Mouse (Mus musculus): ENCODE results near the gene Syt12.
"Not testable (repeated sequence)": the region's sequence is repeated elsewhere in the genome, so short reads cannot be mapped to it uniquely, and the experiment has no call there.

Syt12 gene

DNA sequence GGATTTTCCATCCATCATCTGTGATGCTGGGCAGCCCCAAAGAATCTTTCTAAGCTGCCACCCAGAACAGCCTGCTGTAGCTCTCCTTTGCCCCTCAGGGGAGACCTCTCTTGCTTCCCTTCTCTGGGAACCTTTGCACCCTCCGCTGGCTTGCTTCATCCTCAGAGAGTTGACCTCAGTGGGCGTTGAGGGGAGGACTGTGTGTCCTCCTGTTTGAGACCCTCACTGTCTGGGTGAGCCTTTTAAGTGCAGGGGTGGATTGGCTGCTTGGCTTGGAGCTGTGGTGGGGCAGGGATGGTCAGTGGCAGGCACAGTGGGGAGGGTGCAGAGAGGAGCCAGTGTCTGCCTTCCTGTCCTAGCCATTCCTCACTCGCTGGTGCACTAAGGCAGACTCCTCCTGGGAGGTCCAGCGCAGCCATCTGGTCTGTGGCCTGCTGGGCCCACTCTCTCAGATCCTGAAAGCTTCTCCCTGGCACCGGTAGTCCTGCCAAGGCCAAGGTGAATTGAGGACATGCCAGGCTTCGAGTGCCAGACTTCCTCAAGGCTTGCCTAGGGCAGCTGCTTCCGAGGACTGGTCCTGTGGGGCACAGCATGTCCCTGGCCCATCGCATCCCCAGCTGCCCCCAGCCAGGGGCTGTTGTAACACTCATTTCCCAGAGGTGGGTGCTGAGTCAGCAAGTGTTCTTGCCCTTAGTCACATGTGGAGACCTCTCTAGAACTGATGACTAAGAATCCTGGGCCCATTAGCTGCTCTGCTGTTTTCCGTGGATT is 15.5 kb upstream of the Syt12 start:
- in situ Hi-C loops (cut with MboI, MseI), result loop anchor here in 1 of 2 experiments (5.0 kb wide), 1 partner anchor 80 kb away; no protein-coding TSS in a partner anchor

DNA sequence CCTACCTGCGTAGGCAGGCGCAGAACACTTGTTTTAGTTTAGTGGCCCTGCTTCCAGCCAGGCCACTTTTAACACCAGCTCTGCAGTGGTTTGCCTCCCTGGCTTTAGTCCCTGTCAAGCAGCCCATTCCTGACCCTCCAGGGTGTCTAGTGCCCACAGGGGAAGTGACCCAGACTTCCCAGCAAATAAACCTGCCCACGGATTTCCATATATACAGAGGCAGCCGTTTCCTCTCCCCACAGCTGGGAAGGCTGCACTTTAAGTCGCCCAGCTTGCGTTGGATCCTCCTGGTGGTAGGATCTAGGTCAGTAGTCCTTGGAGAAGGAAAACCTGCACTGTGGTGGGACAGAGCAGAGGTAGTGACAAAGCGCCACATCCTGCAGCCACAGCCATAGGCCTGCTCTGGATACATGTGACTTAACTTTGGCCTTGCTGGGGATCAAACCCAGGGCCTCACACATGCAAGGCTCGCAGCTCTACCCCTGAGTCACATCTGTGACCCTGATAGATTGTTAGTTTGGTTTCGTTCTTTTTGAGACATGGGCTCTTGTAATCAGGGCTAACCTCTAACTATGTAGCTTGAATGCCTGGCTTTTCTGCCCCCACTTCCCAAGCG is 13.9 kb upstream of the Syt12 start:
- in situ Hi-C loops (cut with MboI, MseI), result loop anchor here in 1 of 2 experiments (5.0 kb wide), 1 partner anchor 81 kb away; no protein-coding TSS in a partner anchor

DNA sequence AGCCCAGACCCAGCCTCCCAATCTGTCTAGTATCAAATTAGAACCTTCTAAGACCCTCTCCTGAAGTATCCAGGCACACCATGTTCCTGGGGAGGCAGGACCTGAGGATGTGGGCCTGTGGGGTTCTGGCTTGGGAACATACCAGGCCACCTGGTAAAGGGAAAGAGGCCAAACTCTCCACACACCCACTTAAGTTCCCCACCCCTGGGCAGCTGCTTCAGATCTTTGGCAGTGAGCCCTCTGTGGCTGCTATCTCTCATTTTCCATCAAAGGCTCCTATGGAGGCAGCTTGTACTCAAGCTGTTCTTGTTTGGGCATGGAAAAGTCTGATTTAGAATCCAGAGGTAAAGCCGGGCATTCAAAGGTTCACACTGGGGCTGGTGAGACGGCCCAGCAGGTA is 10.6 kb upstream of the Syt12 start:
- in situ Hi-C loops (cut with MboI, MseI), result no loop called here

DNA sequence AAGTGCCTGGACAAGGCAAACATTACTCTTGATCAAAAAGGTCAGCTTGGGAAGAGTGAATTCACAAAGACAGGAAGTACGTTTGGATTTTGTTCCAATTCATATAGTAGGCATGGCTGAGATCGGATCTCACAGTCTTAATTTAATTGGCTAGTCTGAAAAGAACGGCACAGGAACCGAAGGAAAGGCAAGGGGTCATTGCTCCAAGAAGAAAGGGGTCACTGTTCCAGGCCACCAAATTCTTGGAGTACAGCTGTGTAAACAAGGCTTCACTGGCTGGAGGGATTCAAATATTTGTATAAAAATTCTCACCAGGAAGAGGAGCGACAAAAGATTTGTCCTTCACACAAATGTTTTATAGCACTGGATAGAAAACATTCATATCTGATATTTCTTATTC is 7.8 kb upstream of the Syt12 start:
- in situ Hi-C loops (cut with MboI, MseI), result no loop called here

DNA sequence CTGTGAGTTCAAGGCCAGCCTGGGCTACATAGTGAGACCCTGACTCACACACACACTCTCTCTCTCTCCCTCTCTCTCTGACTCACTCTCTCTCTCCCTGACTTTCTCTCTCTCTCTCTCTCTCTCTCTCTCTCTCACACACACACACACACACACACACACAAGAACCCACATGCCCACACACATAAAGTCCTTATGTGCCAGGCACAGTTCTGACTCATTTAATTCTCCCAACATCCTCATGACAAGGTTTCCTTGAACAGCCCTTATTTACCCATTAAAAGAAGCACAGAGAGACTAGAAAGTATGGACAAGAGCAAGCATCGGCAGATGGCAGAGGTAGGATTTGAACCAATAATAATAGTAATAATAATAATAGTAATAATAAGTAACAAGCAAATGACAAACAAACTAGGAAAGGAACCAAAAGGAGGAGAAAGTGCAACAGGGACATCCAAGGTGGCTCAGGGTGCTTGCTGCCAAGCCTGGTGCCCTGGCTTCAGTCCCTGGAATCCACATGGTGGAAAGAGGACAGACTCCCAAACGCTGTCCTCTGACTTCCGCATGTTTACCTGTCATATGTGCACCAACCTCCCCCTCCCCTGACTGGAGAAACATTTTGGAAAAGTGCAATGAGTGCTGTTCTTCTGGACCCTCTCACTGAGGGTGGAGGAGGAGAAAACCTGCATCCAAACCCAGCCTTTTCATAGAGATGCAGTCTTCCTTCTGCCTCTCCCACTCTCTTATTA is 5.0 kb upstream of the Syt12 start:
- in situ Hi-C loops (cut with MboI, MseI), result no loop called here

DNA sequence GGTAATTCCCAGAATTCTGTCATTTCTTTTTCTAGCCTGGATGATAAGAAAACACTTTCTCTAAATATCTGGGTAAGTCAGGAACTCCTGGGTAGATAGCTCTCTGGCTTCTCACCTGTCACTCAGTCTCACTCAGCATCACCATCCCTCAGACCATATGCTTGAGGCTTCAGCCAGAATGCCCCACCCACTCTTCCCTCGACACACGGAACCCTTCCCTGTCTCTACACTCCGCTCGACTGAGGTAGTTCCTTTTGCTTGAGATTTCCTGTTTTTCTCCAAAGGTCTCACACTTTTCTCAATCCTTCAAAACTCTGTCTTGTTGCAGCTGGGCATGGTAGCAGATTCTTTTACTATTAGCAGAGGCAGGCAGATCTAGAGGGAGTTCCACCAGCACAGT is 4.1 kb upstream of the Syt12 start:
- in situ Hi-C loops (cut with MboI, MseI), result no loop called here

DNA sequence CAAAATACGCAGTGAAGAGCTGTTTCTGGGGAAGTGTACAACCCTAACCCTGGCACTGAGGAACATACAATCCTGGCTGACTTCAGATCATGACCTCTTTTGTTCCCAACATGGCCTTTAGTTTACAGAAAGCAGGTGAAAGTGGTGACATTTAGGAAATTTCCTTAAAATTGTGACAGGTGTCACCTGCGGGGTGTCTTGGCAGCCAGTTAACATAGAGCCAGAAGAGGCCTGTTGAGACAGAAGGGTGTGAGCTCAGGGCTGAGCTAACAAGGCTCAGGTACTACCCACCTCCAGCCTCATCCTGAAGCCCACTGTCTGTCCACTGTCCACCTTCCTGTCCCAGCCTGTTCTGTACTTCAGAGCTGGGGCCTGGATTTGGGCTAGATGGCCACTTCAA is 2.8 kb upstream of the Syt12 start:
- in situ Hi-C loops (cut with MboI, MseI), result no loop called here

DNA sequence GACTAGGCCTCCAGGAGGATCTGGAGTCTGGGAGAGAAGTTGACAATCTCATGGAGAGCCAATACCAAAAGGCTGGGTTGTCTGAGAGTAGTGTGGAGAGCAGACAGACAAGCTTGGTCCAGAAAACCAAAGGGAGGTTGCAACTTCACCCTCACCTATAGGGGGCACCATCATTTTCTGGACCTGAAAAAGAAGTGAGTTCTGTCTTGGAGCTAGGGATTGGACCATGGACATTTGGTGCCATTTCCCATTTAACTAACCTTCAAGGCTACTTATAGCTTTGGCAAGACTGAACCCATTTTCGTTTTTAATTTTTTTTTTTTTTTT is 906 bp upstream of the Syt12 start:
- in situ Hi-C loops (cut with MboI, MseI), result loop anchor here in 1 of 2 experiments (10.0 kb wide), 1 partner anchor 1507 kb away; the partner anchor contains the start of gene Slc22a20

DNA sequence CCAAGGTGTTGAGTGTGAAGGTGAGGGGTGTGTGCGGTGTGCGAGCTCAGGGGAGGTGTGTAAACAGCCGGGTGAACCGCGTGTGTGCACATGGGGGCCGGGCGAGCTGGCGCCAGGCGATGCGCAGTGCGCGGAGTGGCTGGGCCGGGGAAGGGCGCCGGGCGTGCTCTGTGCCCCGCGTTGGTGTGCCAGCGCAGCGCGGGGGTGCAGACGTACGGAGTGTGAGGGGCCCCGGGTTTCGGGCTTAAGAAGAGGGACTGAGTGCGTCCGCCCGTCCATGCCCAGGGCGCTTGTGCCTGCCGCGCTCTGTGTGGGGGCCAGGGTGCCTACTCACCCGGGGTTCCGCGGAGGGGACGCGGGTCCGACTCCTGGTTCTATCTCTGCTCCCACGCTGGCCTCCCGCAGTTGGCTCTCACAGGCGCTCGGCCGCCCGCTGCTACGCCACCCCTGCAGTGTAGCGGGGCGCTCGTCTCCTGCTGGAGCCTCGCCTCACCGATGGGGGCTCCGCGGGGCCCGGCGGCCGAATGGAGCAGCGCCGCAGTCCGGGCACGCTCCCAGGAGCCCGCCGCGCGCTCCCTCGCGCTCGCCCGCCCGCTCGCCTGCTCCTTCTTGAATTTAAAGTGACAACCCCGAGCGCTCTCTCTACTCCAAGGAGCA is 518 bp downstream of the Syt12 start:
- in situ Hi-C loops (cut with MboI, MseI), result loop anchor here in 1 of 2 experiments (10.0 kb wide), 1 partner anchor 1508 kb away; the partner anchor contains the start of gene Slc22a20

DNA sequence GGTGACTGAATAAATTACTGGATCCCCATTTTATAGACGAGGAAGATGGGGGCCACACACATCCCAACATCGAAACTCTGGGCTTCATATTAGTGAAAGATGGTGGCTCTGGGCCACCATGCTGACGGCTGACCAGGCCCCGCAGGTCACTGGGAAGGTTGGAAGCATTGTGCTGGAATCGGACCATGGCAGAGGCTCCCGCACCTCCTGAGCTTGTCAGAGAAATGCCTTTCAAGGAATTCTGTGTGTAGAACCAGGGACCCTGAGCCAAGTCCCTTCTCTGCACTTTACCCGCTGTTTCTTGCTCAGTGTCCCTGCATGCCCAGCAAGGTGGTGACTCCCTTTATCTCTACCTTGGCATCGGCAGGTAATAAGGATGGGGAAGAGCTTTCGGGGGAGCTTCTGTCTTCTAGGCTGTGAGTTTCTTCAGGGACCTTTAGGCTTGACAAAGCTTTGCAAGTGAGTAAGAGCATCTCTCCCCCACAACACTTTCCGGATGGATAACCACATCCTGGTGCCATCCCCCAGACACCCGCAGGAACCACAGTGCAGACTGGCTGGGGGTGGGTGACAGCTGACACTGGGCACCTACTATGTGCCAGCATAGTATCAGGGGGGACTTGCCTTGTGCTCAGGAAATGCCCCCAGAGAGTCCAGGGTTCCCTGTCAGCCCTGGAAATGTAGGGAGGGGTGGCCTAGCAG is 1.9 kb downstream of the Syt12 start:
- in situ Hi-C loops (cut with MboI, MseI), result loop anchor here in 1 of 2 experiments (10.0 kb wide), 1 partner anchor 1509 kb away; the partner anchor contains the start of gene Slc22a20

DNA sequence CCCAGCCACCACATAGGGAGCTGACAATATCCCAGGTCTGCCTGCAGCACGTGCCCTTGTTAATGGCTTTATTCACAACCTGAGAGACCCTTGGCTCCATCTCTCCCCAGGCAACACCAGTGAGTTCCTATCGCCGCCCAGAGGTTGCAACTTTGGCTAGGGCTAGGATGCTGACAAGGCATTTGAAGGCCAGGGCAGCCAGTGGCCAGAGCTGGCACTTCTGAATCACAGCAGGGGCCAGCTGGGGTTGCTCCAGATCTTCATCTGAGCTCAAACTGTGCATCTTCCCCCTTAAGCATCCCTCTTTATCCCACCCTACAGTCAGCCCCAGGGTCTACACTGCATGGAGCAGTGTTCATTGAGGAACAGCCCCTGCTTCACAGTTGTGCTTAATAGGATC is 2.5 kb downstream of the Syt12 start:
- in situ Hi-C loops (cut with MboI, MseI), result loop anchor here in 1 of 2 experiments (10.0 kb wide), 1 partner anchor 1510 kb away; the partner anchor contains the start of gene Slc22a20

DNA sequence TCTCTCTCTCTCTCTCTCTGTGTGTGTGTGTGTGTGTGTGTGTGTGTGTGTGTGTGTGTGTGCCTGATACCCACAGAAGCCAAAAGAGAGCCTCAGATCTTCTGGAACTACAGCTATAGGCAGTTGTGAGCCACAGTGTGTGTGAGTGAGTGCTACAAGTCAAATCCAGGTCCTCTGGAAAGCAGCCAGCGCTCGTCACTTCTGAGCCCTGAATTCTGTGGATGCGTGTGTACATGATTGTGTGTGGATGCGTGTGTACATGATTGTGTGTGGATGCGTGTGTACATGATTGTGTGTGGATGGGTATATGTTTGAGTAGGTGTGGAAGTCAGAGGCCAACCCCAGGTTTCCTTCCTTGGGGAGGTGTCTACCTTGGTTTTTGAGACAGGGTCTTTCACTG is 3.7 kb downstream of the Syt12 start:
- in situ Hi-C loops (cut with MboI, MseI), result loop anchor here in 1 of 2 experiments (10.0 kb wide), 1 partner anchor 1511 kb away; the partner anchor contains the start of gene Slc22a20

DNA sequence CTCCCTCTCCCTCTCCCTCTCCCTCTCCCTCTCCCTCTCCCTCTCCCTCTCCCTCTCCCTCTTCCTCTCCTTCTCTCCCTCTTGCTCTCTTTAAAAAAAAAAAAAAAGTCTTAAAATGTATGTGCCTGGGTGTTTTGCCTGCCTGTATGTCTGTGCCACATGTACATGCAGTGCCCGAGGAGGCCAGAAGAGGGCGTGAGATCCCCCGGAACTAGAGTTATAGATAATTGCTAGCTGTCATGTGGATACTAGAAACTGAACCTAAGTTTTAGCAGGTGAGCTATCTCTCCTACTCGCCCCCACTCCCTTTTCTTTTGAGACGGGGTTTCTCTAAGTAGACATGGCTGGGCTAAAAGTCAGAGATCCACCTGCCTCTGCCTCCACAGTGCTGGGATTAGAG is 8.9 kb downstream of the Syt12 start:
- in situ Hi-C loops (cut with MboI, MseI), result no loop called here

DNA sequence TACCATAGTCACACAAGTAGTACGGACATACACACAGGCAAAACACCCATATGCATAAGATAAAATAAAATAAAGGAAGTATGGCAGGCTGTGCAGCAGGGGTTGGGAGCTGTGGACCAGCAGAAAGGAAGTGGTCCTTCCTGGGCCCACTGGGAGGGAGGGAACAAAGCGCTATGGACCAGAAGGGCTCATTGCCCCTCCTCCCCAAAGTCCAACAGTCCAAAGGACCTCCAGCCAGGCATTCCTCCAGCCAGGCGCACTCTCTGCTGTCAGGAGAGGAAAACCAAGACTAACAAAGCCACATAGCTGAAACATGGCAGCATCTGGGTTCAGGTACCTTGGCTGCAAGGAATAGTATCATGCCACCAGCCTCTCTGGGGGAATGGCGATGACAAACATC is 12.6 kb downstream of the Syt12 start:
- in situ Hi-C loops (cut with MboI, MseI), result no loop called here

DNA sequence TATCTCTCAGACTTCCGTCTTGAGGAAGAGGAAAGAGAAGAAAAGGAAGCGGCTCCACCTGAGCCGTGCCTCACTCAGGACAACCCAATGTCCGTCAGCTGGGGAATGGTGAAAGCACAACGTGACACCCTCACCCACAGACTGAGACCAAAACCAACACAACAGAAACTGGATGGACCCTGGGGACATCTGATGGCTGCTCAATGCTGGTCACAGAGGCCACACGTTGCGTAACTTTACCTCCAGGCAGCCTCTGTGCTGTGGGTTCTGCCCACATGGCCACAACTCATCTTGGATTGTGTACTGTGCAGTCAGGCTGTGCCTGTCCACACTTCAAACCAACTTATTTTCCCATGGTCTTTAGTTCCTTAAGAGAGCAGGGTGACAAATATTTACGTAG is 15.3 kb downstream of the Syt12 start:
- in situ Hi-C loops (cut with MboI, MseI), result no loop called here

DNA sequence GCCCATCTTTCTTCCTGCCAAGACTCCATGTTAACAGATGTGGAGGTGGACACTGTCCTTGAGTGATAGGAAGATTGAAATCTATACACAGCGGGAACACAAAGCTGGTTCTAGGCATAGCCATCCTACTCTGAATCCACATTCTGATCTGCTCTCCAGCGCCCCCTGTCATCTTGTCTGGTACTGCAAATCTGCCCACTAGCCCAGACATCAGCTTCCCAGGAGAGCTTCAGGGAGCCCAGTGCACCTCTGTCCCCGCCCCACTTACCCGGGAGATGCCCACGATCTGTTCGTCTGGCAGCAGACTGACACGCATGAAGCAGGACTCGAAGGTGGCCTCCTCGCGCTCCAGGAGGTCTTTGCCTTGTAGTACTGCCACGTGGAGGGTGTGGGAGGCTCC is 21.0 kb downstream of the Syt12 start:
- in situ Hi-C loops (cut with MboI, MseI), result no loop called here

DNA sequence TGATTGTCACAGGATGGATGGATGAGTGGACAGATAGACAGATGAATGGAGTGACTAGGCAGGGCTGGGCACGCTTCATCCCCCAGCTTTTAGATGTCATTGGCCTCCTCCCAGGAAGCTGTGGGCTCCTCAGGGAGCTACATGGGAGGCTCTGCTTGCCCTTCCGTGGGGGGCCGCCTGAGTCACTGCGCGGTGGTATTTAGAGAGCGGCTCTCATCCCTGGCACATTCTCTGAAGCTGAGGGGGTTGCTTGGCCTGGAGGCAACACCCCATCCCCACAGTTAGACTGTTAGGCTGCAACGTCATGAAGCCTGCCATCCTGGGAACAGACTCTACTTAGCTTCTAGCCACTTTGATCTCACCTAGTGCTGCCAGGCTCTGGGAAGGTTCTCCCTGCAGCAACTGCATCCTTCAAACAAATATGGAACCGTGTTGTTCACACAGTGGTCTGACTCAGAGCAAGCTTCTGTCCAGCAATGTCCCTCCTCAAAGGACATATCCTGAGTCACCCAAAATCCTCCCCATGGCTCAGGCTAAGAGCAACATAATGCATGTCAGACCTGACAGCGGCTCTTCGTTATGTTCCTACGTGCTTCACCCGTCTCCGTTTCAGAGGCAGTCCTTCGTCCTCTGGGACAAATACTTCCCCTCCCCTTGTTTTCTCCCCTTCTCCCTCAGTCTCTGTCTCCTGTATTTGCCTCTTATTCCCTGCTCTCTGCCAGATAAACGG is 22.0 kb downstream of the Syt12 start:
- in situ Hi-C loops (cut with MboI, MseI), result no loop called here

DNA sequence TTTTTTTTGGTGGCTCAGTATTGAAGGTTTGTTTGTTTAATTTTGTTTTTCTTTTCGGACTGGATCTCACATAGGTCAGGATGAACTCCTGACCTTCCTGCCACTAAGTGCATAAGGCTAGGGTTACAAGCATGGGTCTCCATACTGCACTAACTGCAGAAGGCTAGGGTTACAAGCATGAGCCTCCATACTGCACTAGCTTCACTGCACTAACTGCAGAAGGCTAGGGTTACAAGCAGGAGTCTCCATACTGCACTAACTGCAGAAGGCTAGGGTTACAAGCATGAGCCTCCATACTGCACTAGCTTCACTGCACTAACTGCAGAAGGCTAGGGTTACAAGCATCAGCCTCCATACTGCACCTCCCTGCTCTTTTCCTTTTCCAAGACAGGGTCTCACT is 23.2 kb downstream of the Syt12 start:
- in situ Hi-C loops (cut with MboI, MseI), result not testable (repeated sequence)

DNA sequence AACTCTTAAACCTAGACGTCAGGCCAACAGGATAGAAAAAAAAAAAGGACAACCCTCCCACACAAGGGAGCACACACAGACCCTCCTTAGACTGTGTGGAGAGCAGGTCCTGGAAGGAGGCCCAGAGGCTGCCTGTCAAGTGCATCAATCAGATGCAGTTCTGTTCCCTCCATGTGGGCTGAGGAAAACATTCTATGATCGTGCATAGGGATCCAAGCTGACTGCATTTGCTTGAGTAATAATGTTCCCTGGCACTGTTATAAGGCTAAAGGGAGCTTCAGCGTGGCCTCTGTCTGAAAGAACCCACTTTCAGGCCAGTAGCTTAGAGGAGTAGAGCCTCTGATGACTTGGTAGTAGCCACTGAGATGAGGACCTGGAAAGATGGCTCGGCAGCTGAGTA is 24.7 kb downstream of the Syt12 start:
- in situ Hi-C loops (cut with MboI, MseI), result no loop called here

DNA sequence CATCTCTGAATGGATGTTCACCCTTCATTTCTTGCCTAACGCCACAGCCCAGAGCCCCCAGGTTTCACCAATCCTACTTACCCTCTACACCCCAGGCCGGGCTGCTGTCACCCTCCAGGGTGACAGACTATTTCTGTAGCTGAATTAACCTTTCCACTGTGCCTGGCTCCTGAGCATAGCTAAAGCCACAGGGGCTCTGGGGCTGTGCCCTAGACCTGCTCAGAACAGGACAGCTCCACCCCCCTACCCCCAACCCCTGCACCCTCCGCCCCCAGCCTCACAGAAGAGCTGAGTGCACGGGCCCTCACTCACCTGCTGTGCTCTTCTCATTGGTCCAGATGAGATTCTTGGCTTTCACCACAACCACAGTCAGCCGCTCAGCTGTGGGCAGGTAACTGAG is 25.3 kb downstream of the Syt12 start:
- in situ Hi-C loops (cut with MboI, MseI), result no loop called here
